Comparison of ENCODE assay signal across 7 mouse cellular contexts in the genomic region with DNA sequence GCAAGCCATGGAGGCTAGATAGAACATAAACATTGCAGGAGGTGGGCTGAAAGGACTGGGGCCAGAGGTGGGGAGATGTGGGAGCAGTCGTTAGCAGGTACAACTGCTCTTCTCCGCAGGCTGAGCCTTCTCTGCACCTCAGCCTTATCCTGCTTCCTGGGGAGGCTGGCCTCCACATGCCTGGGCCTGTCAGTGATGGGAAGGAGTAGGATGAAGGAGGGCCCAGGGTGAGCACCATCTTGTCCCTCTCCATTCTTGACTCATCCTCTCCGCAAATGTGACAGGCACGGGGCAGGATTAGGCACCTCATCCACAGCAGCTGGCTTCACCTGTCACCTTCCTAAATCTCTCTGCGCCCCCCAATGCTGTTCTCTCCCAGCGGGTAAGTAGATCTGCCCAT. TPM values are rescaled to one million over a fixed set of nuclear protein-coding genes. Genes with fewer than 3 reads are reported as not detected.
A peak's percentile ranks its signal among the peaks of the same experiment; 100 is the strongest.
DNase-seq lines count a peak whose midpoint lies in the region; ATAC-seq and TF ChIP-seq lines count a peak whose summit lies in the region.

A gene (plus strand): TSS at position 266 of the 400 bp plus-strand sequence.

- DNase-seq in lung, postnatal 14 days, result no peak
- DNase-seq in limb, embryonic 11.5 days (ENCODE audit: low spot score), result no peak
- DNase-seq in natural killer cell, adult 2 months (ENCODE audit: low spot score in 2 of 2), result no peak
- DNase-seq in frontal cortex, adult 2 months (ENCODE audit: extremely low spot score in 1 of 2, low spot score in 1 of 2), result no peak

- TF ChIP-seq CTCF in olfactory bulb, adult 2 months (IDR thresholded peaks at IDR 0.05; ENCODE audit: insufficient read depth, low read depth, low read length), result no peak

- peaks cover 30% of the 10 kb centered on the region for H3K27me3 ChIP-seq in lung, embryonic 15.5 days
- H3K27me3 ChIP-seq in forebrain, embryonic 13.5 days, result peaks cover 55% of the 10 kb centered on the region
- H3K27me3 ChIP-seq in limb, embryonic 11.5 days (ENCODE audit: control insufficient read depth, insufficient read depth, low read length), result peaks cover 11% of the 10 kb centered on the region

- H3K4me1 ChIP-seq in lung, embryonic 15.5 days, result peaks cover 28% of the 10 kb centered on the region
- peaks cover 9% of the 10 kb centered on the region for H3K4me1 ChIP-seq in forebrain, embryonic 13.5 days
- H3K4me1 ChIP-seq in limb, embryonic 11.5 days (ENCODE audit: control insufficient read depth, insufficient read depth, low read length), result peaks cover 7% of the 10 kb centered on the region; the same call in 1 of the 2 replicates
- H3K4me1 ChIP-seq in olfactory bulb, adult 2 months (ENCODE audit: control insufficient read depth, insufficient read depth, low read length), result peaks cover 13% of the 10 kb centered on the region

- H3K36me3 ChIP-seq in lung, embryonic 15.5 days, result no peaks in the 10 kb centered on the region
- peaks cover 8% of the 10 kb centered on the region for H3K36me3 ChIP-seq in forebrain, embryonic 13.5 days (ENCODE audit: poor library complexity, severe bottlenecking)
- no peaks in the 10 kb centered on the region for H3K36me3 ChIP-seq in limb, embryonic 11.5 days (ENCODE audit: control insufficient read depth, insufficient read depth, low read length)

- peak within 1 kb of the TSS; percentile 54 for H3K4me3 ChIP-seq in lung, embryonic 15.5 days
- peak within 1 kb of the TSS; percentile 53 for H3K4me3 ChIP-seq in forebrain, embryonic 13.5 days
- peak within 1 kb of the TSS; percentile 51 for H3K4me3 ChIP-seq in limb, embryonic 11.5 days (ENCODE audit: low read depth, low read length)
- H3K4me3 ChIP-seq in olfactory bulb, adult 2 months (ENCODE audit: insufficient read depth, low read depth, low read length), result peak within 1 kb of the TSS; percentile 59

- peak within 1 kb of the TSS; percentile 78 for H3K9ac ChIP-seq in lung, embryonic 15.5 days
- H3K9ac ChIP-seq in forebrain, embryonic 13.5 days, result peak within 1 kb of the TSS; percentile 77
- peak within 1 kb of the TSS; percentile 70 for H3K9ac ChIP-seq in limb, embryonic 11.5 days (ENCODE audit: low read length)

- no peak for ATAC-seq in lung, embryonic 15.5 days (ENCODE audit: borderline replicate concordance, extremely low read depth, low FRiP score, low TSS enrichment)
- no peak for ATAC-seq in forebrain, embryonic 13.5 days
- no peak for ATAC-seq in limb, embryonic 11.5 days (ENCODE audit: insufficient number of reproducible peaks, low FRiP score, low TSS enrichment, low read depth)

- peak within 1 kb of the TSS; percentile 45 for H3K27ac ChIP-seq in lung, embryonic 15.5 days
- H3K27ac ChIP-seq in forebrain, embryonic 13.5 days, result peak within 1 kb of the TSS; percentile 8; the same call in 1 of the 2 replicates
- H3K27ac ChIP-seq in limb, embryonic 11.5 days (replicated peaks; ENCODE audit: low read depth, low read length), result no peak within 1 kb of the TSS
- H3K27ac ChIP-seq in olfactory bulb, adult 2 months (ENCODE audit: insufficient read depth, low read depth, low read length), result no peak within 1 kb of the TSS

- TF ChIP-seq POLR2A in olfactory bulb, adult 2 months (IDR thresholded peaks at IDR 0.05; ENCODE audit: insufficient read depth, low read depth, low read length), result no peak

- H3K4me2 ChIP-seq in lung, embryonic 15.5 days, result peak within 1 kb of the TSS; percentile 98
- peak within 1 kb of the TSS; percentile 87 for H3K4me2 ChIP-seq in forebrain, embryonic 13.5 days
- H3K4me2 ChIP-seq in limb, embryonic 11.5 days (ENCODE audit: low read depth, severe bottlenecking), result peak within 1 kb of the TSS; percentile 93

- H3K9me3 ChIP-seq in lung, embryonic 15.5 days, result no peaks in the 10 kb centered on the region
- no peaks in the 10 kb centered on the region for H3K9me3 ChIP-seq in forebrain, embryonic 13.5 days (replicated peaks)
- no peaks in the 10 kb centered on the region for H3K9me3 ChIP-seq in limb, embryonic 11.5 days (ENCODE audit: control insufficient read depth, low read length)

- 76% methylated on average over 6 of the region's 6 CpGs for WGBS in lung, embryonic 15.5 days
- 72% methylated on average over 6 of the region's 6 CpGs for WGBS in forebrain, embryonic 13.5 days
- WGBS in limb, embryonic 11.5 days, result 70% methylated on average over 6 of the region's 6 CpGs
- WGBS in olfactory bulb, adult 2 months, result 79% methylated on average over 6 of the region's 6 CpGs

RNA-seq across cellular contexts. Expression of the gene that starts here (rescaled TPM):
- 0.25 and 0.35 TPM in 2 replicates for polyA plus RNA-seq in lung, embryonic 15.5 days (2015; fragmentation: Nextera tagmentation; extraction: Ambion mirVana)
- polyA plus RNA-seq in forebrain, embryonic 13.5 days (2015; fragmentation: Nextera tagmentation; extraction: Ambion mirVana), result 0.18 and 0.29 TPM in 2 replicates
- 0.39 and 0.68 TPM in 2 replicates for polyA plus RNA-seq in limb, embryonic 11.5 days (2014; fragmentation: Nextera tagmentation; extraction: Ambion mirVana)
- polyA plus RNA-seq in olfactory bulb, adult 2 months (2012; ENCODE audit: insufficient read depth, insufficient read length, low replicate concordance, missing spikeins), result not detected in 2 replicates
- polyA plus RNA-seq in frontal cortex, adult 2 months (2012; rRNA removed), result 0.18 and 0.19 TPM in 2 replicates

Comparison
In these comparisons a context has a peak if more than half of its experiments do, and no peak if none do; other contexts are left out.
1. H3K27ac ChIP-seq: peak in lung, embryonic 15.5 days (single experiment) and forebrain, embryonic 13.5 days (single experiment); none in limb, embryonic 11.5 days (single experiment) and olfactory bulb, adult 2 months (single experiment).
2. Peak in every context shown above with its lines, with median percentiles within 50 percentile points of each other: H3K4me2 ChIP-seq, H3K4me3 ChIP-seq and H3K9ac ChIP-seq.